Mouse (Mus musculus) embryonic facial prominence, embryonic 12.5 days (tissue): Measurements from ENCODE around the gene Vmn2r44. TPM values are rescaled to one million over a fixed set of nuclear protein-coding genes. Genes with fewer than 3 reads are reported as not detected.
"Not testable (repeated sequence)": the region's sequence is repeated elsewhere in the genome, so short reads cannot be mapped to it uniquely, and the experiment has no call there.

ENCODE experiments used
- ATAC-seq: fragments of 200-750 bp; cut with Nextera tagmentation; 2 replicates; pipeline ENCODE4 v1.8.0; 2017; ENCODE audit not compliant: insufficient number of reproducible peaks, insufficient read depth, low FRiP score, low TSS enrichment
- H3K27ac ChIP-seq: fragments of 300-500 bp; sonication (generic); 2 replicates; pipeline ENCODE4 v1.5.1; 2016; ENCODE audit warnings: mild to moderate bottlenecking
- H3K27me3 ChIP-seq: fragments of 300-500 bp; sonication (generic); 2 replicates; pipeline ENCODE4 v1.6.1; 2016; ENCODE audit warnings: mild to moderate bottlenecking, moderate library complexity
- H3K36me3 ChIP-seq: fragments of 300-500 bp; sonication (generic); 2 replicates; pipeline ENCODE4 v1.6.1; 2016; ENCODE audit warnings: mild to moderate bottlenecking
- H3K4me1 ChIP-seq: fragments of 300-500 bp; sonication (generic); 2 replicates; pipeline ENCODE4 v1.6.1; 2016
- H3K4me2 ChIP-seq: fragments of 300-500 bp; sonication (generic); replicated peaks from 2 replicates; pipeline ENCODE4 v1.6.1; 2016; ENCODE audit warnings: mild to moderate bottlenecking, moderate library complexity
- H3K4me3 ChIP-seq: fragments of 300-500 bp; sonication (generic); 2 replicates; pipeline ENCODE4 v1.5.1; 2016; ENCODE audit warnings: mild to moderate bottlenecking
- H3K9ac ChIP-seq: fragments of 300-500 bp; sonication (generic); 2 replicates; pipeline ENCODE4 v1.6.1; 2016; ENCODE audit warnings: mild to moderate bottlenecking, moderate library complexity
- H3K9me3 ChIP-seq: fragments of 300-500 bp; sonication (generic); 2 replicates; pipeline ENCODE4 v1.6.1; 2016; ENCODE audit warnings: mild to moderate bottlenecking, moderate library complexity
- WGBS: fragments of 180-500 bp; shearing (Covaris S2); methylation state at CpG from one replicate; pipeline ENCODE4 v1.1.7; 2016; 5-methylcytosine and 5-hydroxymethylcytosine counted together
- polyA plus RNA-seq: library from polyadenylated mRNA; unstranded; fragments of >200 nt; fragmentation: Nextera tagmentation; extraction: Ambion mirVana; gene quantifications from 2 replicates; pipeline ENCODE4 v1.2.1, GENCODE M21; 2016

Vmn2r44 gene
- not detected in 2 replicates for polyA plus RNA-seq

- H3K4me1 ChIP-seq, H3K27me3 ChIP-seq, H3K27ac ChIP-seq, H3K4me3 ChIP-seq, H3K36me3 ChIP-seq, H3K9me3 ChIP-seq, H3K9ac ChIP-seq, ATAC-seq, H3K4me2 ChIP-seq: not testable (repeated sequence)
These were observed at the start of gene Vmn2r44 for GRCm38 (mm10) chr7:8383233-8383632. Vmn2r44 (minus strand) TSS chr7:8383333.

- ATAC-seq, H3K9ac ChIP-seq, H3K36me3 ChIP-seq, H3K4me3 ChIP-seq, H3K9me3 ChIP-seq, H3K27me3 ChIP-seq, H3K27ac ChIP-seq, H3K4me1 ChIP-seq, H3K4me2 ChIP-seq: not testable (repeated sequence)
- 82% methylated on average over 11 of the region's 11 CpGs for WGBS
These were observed 25.3 kb downstream of the Vmn2r44 start for GRCm38 (mm10) chr7:8357879-8358278.

Other genes starting within 250 kb of the Vmn2r44 start
- gene Vmn2r41, start 221.7 kb downstream of the Vmn2r44 start, polyA plus RNA-seq, result not detected in 2 replicates
- not detected in 2 replicates for gene Vmn2r42, start 183.0 kb downstream of the Vmn2r44 start, polyA plus RNA-seq
- not detected in 2 replicates for gene Vmn2r43, start 122.7 kb downstream of the Vmn2r44 start, polyA plus RNA-seq
- not detected in 2 replicates for gene Vmn2r45, start 105.7 kb upstream of the Vmn2r44 start, polyA plus RNA-seq